Mouse (Mus musculus) limb, embryonic 14.5 days (tissue): ENCODE measurements around the gene Dcaf15. TPM values are rescaled to one million over a fixed set of nuclear protein-coding genes. Genes with fewer than 3 reads are reported as not detected.

Experiments
- ATAC-seq: fragments of 200-750 bp; cut with Nextera tagmentation; 2 replicates; pipeline ENCODE4 v1.8.0; 2017; ENCODE audit warnings: low read depth, moderate number of reproducible peaks, moderate TSS enrichment; ENCODE audit not compliant: low FRiP score
- DNase-seq: peaks from one replicate; pipeline ENCODE4 v3.0.0-alpha.2; 2015; ENCODE audit warnings: low spot score
- H3K27ac ChIP-seq: fragments of 300-500 bp; sonication (generic); replicated peaks from 2 replicates; pipeline ENCODE4 v1.5.1; 2014; ENCODE audit warnings: low read depth, mild to moderate bottlenecking, low read length, moderate library complexity, mixed read lengths
- H3K27me3 ChIP-seq: fragments of 300-500 bp; sonication (generic); 2 replicates; pipeline ENCODE4 v1.6.1; 2014; ENCODE audit warnings: low read length, mixed read lengths; ENCODE audit not compliant: control insufficient read depth, insufficient read depth
- H3K36me3 ChIP-seq: fragments of 300-500 bp; sonication (generic); 2 replicates; pipeline ENCODE4 v1.6.1; 2014; ENCODE audit warnings: mild to moderate bottlenecking, low read length, moderate library complexity, mixed read lengths; ENCODE audit not compliant: control insufficient read depth, insufficient read depth
- H3K4me1 ChIP-seq: fragments of 300-500 bp; sonication (generic); 2 replicates; pipeline ENCODE4 v1.6.1; 2014; ENCODE audit warnings: antibody characterized with exemption, low read length, mixed read lengths; ENCODE audit not compliant: control insufficient read depth, insufficient read depth
- H3K4me2 ChIP-seq: fragments of 300-500 bp; sonication (generic); replicated peaks from 2 replicates; pipeline ENCODE4 v1.6.1; 2014; ENCODE audit warnings: low read depth, mild to moderate bottlenecking, low read length, moderate library complexity; ENCODE audit not compliant: severe bottlenecking
- H3K4me3 ChIP-seq: fragments of 300-500 bp; sonication (generic); replicated peaks from 2 replicates; pipeline ENCODE4 v1.5.1; 2014; ENCODE audit warnings: low read length
- H3K9ac ChIP-seq: fragments of 300-500 bp; sonication (generic); 2 replicates; pipeline ENCODE4 v1.6.1; 2014; ENCODE audit warnings: mild to moderate bottlenecking, low read depth, low read length, moderate library complexity; ENCODE audit not compliant: severe bottlenecking
- H3K9me3 ChIP-seq: fragments of 300-500 bp; sonication (generic); 2 replicates; pipeline ENCODE4 v1.6.1; 2016; ENCODE audit warnings: low read length; ENCODE audit not compliant: control insufficient read depth
- POLR2A ChIP-seq: fragments of 200-500 bp; IDR thresholded peaks from 2 replicates; pipeline ENCODE4 v1.8.0; 2012; ENCODE audit warnings: inconsistent platforms, mild to moderate bottlenecking, moderate library complexity, borderline replicate concordance; ENCODE audit not compliant: insufficient read depth, insufficient read length; ENCODE audit errors: extremely low read depth
- WGBS: fragments of 180-500 bp; shearing (Covaris S2); extraction: QIAGEN DNeasy Blood & Tissue Kit; methylation state at CpG from one replicate; pipeline ENCODE4 v1.1.7; 2014; 5-methylcytosine and 5-hydroxymethylcytosine counted together
- polyA plus RNA-seq, 2 experiments: library from polyadenylated mRNA; depleted of rRNA in 1 of 2; stranded (reverse) in 1 of 2; unstranded in 1 of 2; fragments of >200 nt; fragmentation: Nextera tagmentation in 1 of 2; extraction: Ambion mirVana in 1 of 2; gene quantifications; 2 replicates each; pipeline versions ENCODE4 v1.2.1 to v1.2.3; 2012 to 2014

Dcaf15 gene
- polyA plus RNA-seq, 2 experiments, result 8.7 to 79.5 TPM

DNA sequence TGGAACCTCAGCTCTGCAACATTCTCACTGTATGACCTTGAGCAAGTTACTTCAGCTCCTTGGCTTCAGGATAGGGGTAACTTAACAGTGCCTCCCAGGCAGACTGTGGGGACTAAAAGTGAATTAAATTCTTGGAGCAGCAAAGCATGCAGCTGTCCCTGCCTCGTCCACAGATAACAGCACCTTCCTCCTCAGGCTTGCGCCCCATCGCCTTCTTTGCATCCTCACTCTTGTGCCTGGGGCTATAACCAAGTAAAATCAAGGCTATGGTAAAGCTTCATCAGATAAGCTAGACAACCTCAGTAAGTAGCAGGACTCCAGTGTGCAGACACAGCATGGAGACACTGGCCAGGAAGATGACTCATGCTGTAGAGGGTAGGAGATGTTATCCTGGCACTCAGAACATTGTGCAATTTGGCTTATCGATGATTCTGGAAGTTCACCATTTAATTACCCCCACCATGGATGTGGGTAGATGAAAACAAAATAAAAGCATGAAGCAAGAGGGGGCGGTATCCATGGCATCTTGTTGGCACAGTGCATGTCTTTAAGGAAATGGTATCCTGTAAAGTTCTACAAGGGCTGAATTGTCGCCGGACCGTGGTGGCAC, 40.2 kb upstream of the Dcaf15 start:
- Histone ChIP-seq H3K4me1 (peaks cover 14% of the 10 kb centered on the region), H3K9me3 (no peaks in the 10 kb centered on the region), H3K4me2 (no peak overlapping the region), H3K9ac (no peak overlapping the region), H3K36me3 (peaks cover 48% of the 10 kb centered on the region), H3K27ac (no peak overlapping the region), H3K4me3 (no peak overlapping the region), H3K27me3 (no peaks in the 10 kb centered on the region)
- DNase-seq (no peak), ATAC-seq (no peak)
- WGBS, result 90% methylated on average over 8 of the region's 8 CpGs
- TF ChIP-seq POLR2A, result no peak

DNA sequence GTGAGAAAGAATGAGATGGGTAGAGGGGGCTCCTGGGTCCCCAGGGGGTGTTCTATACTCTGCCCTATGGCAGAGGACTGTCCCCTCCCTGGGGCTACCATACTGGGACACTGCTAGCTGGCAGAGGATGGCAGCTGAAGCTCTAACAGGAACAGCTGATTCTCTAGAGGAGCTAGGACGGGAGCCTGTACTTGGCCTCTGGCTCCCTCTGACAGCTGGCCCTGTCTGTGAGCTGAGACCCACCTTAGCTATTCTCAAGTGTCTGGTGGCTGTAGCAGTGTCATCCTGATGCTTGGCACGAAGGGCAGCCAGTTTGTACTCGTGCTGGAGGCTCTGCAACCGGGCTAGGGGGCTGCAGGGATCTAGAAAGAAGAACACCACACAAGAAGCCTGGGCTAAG, 36.3 kb upstream of the Dcaf15 start:
- no peak overlapping the region for H3K4me3 ChIP-seq
- no peak overlapping the region for H3K4me2 ChIP-seq
- peaks cover 86% of the 10 kb centered on the region for H3K36me3 ChIP-seq
- ATAC-seq, result 0 out of 2 replicates have a peak, but pooled peaks have one; percentile 8
- WGBS, result 78% methylated on average over 4 of the region's 4 CpGs
- H3K9ac ChIP-seq, result no peak overlapping the region
- DNase-seq, result no peak
- no peaks in the 10 kb centered on the region for H3K9me3 ChIP-seq
- no peaks in the 10 kb centered on the region for H3K27me3 ChIP-seq
- TF ChIP-seq POLR2A, result no peak
- H3K27ac ChIP-seq, result no peak overlapping the region
- H3K4me1 ChIP-seq, result no peaks in the 10 kb centered on the region

DNA sequence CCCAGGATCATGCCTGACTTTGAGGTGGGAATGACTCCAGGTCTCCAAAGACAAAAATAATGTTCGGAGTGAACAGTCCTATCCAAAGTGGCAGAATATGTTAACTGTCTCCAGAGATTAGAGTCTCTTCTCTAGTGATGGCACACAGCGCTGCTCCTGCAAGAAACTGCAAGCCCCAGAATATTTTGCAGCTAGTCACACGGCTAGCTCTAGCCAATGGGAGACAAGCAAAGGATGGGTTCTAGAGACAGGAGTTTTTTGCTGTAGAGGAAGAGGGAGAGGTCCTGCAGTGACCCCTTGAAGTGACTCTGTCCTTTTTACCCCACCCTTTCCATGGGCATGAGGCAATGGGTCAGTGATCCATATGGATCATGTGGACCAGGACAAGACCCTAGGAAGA, 33.3 kb upstream of the Dcaf15 start:
- Histone ChIP-seq H3K9me3 (no peaks in the 10 kb centered on the region), H3K4me1 (no peaks in the 10 kb centered on the region), H3K27me3 (no peaks in the 10 kb centered on the region), H3K4me2 (no peak overlapping the region), H3K27ac (no peak overlapping the region), H3K4me3 (no peak overlapping the region), H3K36me3 (peaks cover 99% of the 10 kb centered on the region), H3K9ac (no peak overlapping the region)
- WGBS, result 95% methylated on average over 3 of the region's 3 CpGs
- ATAC-seq (no peak), DNase-seq (no peak)
- no peak for TF ChIP-seq POLR2A

DNA sequence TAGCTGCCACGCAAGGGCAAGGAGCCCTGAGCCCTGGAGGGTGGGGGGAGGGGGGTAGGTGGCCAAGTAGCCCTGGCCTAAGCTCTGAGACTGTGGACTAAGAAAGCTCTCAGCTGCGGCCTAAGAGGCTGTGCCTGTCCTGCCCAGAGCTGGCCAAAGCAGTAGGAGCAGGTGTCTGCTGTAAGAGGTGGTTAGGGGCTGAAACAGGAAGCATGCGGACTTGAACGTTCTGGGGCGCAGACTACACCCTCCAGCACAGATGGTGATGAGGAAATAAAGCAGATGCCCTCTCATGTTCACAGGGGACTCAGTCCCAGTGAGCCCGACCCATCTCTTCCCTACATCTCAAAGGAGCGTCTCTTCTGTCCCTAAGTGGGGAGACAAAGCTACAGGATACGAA, 27.7 kb upstream of the Dcaf15 start:
- Histone ChIP-seq H3K4me3 (no peak overlapping the region), H3K9me3 (no peaks in the 10 kb centered on the region), H3K27me3 (no peaks in the 10 kb centered on the region), H3K36me3 (peaks cover 57% of the 10 kb centered on the region), H3K27ac (no peak overlapping the region), H3K9ac (no peak overlapping the region), H3K4me2 (no peak overlapping the region), H3K4me1 (peaks cover 12% of the 10 kb centered on the region; the same call in 1 of the 2 replicates)
- TF ChIP-seq POLR2A, result no peak
- no peak for DNase-seq
- ATAC-seq, result no peak
- WGBS, result 87% methylated on average over 8 of the region's 8 CpGs

DNA sequence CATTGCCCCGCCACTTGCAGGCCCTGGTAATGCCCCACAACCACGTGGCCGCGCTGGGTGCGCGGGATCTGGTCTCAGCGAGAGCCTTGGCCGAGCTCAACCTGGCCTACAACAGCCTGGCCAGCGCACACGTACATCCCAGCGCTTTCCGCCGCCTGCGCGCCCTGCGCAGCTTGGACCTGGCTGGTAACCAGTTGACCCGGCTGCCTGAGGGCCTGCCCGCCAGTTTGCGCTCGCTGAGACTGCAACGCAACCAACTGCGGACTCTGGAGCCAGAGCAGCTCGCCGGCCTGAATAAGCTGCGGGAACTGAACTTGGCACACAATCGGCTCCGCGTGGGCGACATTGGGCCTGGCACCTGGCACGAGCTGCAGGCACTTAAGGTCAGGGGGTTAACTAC, 26.2 kb upstream of the Dcaf15 start:
- TF ChIP-seq POLR2A, result no peak

DNA sequence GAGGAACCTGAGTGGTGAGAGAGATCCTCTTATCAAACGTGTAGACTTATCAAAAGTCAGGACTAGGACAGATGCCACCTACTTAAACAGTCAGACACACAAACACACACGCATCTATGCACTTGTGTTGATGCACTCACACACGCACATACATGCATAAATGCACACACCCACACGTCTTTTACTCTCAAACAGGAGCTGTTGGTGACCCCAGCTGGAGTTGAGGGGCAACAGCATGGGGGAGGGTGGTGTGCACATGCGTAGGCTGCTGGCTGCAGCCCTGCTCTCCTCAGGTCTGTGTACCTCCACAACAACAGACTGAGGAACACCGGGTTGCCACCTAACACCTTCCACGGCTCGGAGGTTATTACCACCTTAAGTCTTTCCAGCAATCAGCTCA, 23.7 kb upstream of the Dcaf15 start:
- no peaks in the 10 kb centered on the region for H3K9me3 ChIP-seq
- H3K9ac ChIP-seq, result no peak overlapping the region
- no peak for DNase-seq
- no peak overlapping the region for H3K4me3 ChIP-seq
- peak overlapping the region; percentile 25; the same call in 1 of the 2 replicates for H3K4me2 ChIP-seq
- no peak overlapping the region for H3K27ac ChIP-seq
- peaks cover 17% of the 10 kb centered on the region for H3K36me3 ChIP-seq
- H3K4me1 ChIP-seq, result peaks cover 16% of the 10 kb centered on the region; the same call in 1 of the 2 replicates
- H3K27me3 ChIP-seq, result no peaks in the 10 kb centered on the region
- TF ChIP-seq POLR2A, result no peak
- 57% methylated on average over 8 of the region's 8 CpGs for WGBS
- no peak for ATAC-seq

More for the DNA sequence above, 26.2 kb upstream of the Dcaf15 start:
- 48% methylated on average over 30 of the region's 30 CpGs for WGBS
- Histone ChIP-seq H3K4me1 (peaks cover 16% of the 10 kb centered on the region; the same call in 1 of the 2 replicates), H3K9ac (0 out of 2 replicates have a peak overlapping the region, but pooled peaks have one; percentile 21), H3K9me3 (no peaks in the 10 kb centered on the region), H3K36me3 (peaks cover 43% of the 10 kb centered on the region), H3K27ac (no peak overlapping the region), H3K4me2 (no peak overlapping the region), H3K27me3 (no peaks in the 10 kb centered on the region), H3K4me3 (no peak overlapping the region)
- no peak for ATAC-seq
- DNase-seq, result no peak
